9 mouse cellular contexts compared by ENCODE assay signal in genomic region chr6:29444773-29445172, GRCm38 (mm10). TPM values are rescaled to one million over a fixed set of nuclear protein-coding genes. Genes with fewer than 3 reads are reported as not detected.
A peak's percentile ranks its signal among the peaks of the same experiment; 100 is the strongest.
DNase-seq lines count a peak whose midpoint lies in the region; ATAC-seq and TF ChIP-seq lines count a peak whose summit lies in the region.
"Had no signal": no experiment of that assay in that cellular context is flagged by ENCODE, and none has a peak within 500 bp of the region (broad histone marks: within the 10 kb centered on the region; RNA-seq: fewer than 3 reads in every experiment).

No protein-coding gene starts in this region.

- peak; percentile 74 for TF ChIP-seq CTCF in kidney, adult 2 months (conservative IDR thresholded peaks at IDR 0.05; ENCODE audit: insufficient read depth, insufficient read length, low read depth, low read length)

- no peaks in the 10 kb centered on the region for H3K27me3 ChIP-seq in kidney, adult 2 months (replicated peaks; ENCODE audit: control insufficient read depth, insufficient read depth, low read length)
- H3K27me3 ChIP-seq in kidney, embryonic 16.5 days (ENCODE audit: insufficient read depth, low read length), result no peaks in the 10 kb centered on the region

- 70% methylated on average over 11 of the region's 11 CpGs for WGBS in kidney, adult 2 months
- 70% methylated on average over 11 of the region's 11 CpGs for WGBS in kidney, embryonic 16.5 days

- no peak for ATAC-seq in kidney, embryonic 16.5 days (ENCODE audit: low FRiP score, low TSS enrichment)

- H3K9me3 ChIP-seq in kidney, embryonic 16.5 days (ENCODE audit: low read length), result no peaks in the 10 kb centered on the region

- no peak overlapping the region for H3K9ac ChIP-seq in kidney, embryonic 16.5 days (replicated peaks; ENCODE audit: low read length)

- no peaks in the 10 kb centered on the region for H3K4me1 ChIP-seq in kidney, adult 2 months (ENCODE audit: control insufficient read depth, insufficient read depth, low read length)
- no peaks in the 10 kb centered on the region for H3K4me1 ChIP-seq in kidney, embryonic 16.5 days (ENCODE audit: insufficient read depth, low read length)

- no peak overlapping the region for H3K4me2 ChIP-seq in kidney, embryonic 16.5 days (replicated peaks; ENCODE audit: low read depth, low read length)

- no peaks in the 10 kb centered on the region for H3K36me3 ChIP-seq in kidney, adult 2 months (ENCODE audit: control insufficient read depth, insufficient read depth, low read length)
- H3K36me3 ChIP-seq in kidney, embryonic 16.5 days (ENCODE audit: insufficient read depth, low read length), result peaks cover 32% of the 10 kb centered on the region; the same call in 1 of the 2 replicates

- peak; percentile 43 to 74 for DNase-seq in adrenal gland, adult (ENCODE audit: inconsistent age in 2 of 2, low spot score in 1 of 2)
- no peak for DNase-seq in adrenal gland, postnatal 4 days (ENCODE audit: low spot score in 2 of 2)
- peak; percentile 39 for DNase-seq in kidney, adult 2 months
- DNase-seq in adipocyte (ENCODE audit: low spot score), result peak; percentile 48
- peak; percentile 74 for DNase-seq in heart, postnatal 4 days
- DNase-seq in natural killer cell, adult 2 months (ENCODE audit: low spot score in 2 of 2), result peak; percentile 12 to 48
- DNase-seq in ovary, postnatal 14 days (ENCODE audit: low spot score), result no peak

- H3K27ac ChIP-seq in kidney, adult 2 months (ENCODE audit: insufficient read depth, low read depth, low read length), result no peak overlapping the region
- no peak overlapping the region for H3K27ac ChIP-seq in kidney, embryonic 16.5 days (ENCODE audit: low read length)

- TF ChIP-seq POLR2A in kidney, adult 2 months (IDR thresholded peaks at IDR 0.05; ENCODE audit: low read depth, low read length), result no peak

- H3K4me3 ChIP-seq in kidney, adult 2 months (ENCODE audit: insufficient read depth, low read depth, low read length), result no peak overlapping the region
- no peak overlapping the region for H3K4me3 ChIP-seq in kidney, embryonic 16.5 days (ENCODE audit: low read length)

RNA-seq across cellular contexts. Expression of gene Flnc, which starts 11.7 kb away (rescaled TPM):
- total RNA-seq in adrenal gland, postnatal 4 days (2021), result 10 to 100 TPM; 16.5 to 28.3 TPM
- polyA plus RNA-seq in kidney, adult 2 months (2012; rRNA removed), result 0.49 and 2.6 TPM in 2 replicates
- polyA plus RNA-seq in kidney, embryonic 16.5 days (2015; fragmentation: Nextera tagmentation; extraction: Ambion mirVana), result 7.9 and 8.0 TPM in 2 replicates
- 100 to 1,000 TPM; 303 to 309 TPM for total RNA-seq in heart, postnatal 4 days (2021)

RNA-seq across cellular contexts. Expression of gene Atp6v1f, which starts 22.7 kb away (rescaled TPM):
- total RNA-seq in adrenal gland, postnatal 4 days (2021), result 100 to 1,000 TPM; 174 to 181 TPM
- 796 and 827 TPM in 2 replicates for polyA plus RNA-seq in kidney, adult 2 months (2012; rRNA removed)
- polyA plus RNA-seq in kidney, embryonic 16.5 days (2015; fragmentation: Nextera tagmentation; extraction: Ambion mirVana), result 302 and 320 TPM in 2 replicates
- total RNA-seq in heart, postnatal 4 days (2021), result 100 to 1,000 TPM; 110 to 117 TPM

RNA-seq across cellular contexts. Expression of gene Atp6v1fnb, which starts 26.5 kb away (rescaled TPM):
- 1 to 10 TPM in 1 of 2 experiments, under 1 TPM in 1; 0.92 to 1.1 TPM for total RNA-seq in adrenal gland, postnatal 4 days (2021)
- polyA plus RNA-seq in kidney, adult 2 months (2012; rRNA removed), result 0.17 TPM in 1 of 2 replicates, not detected in the other
- polyA plus RNA-seq in kidney, embryonic 16.5 days (2015; fragmentation: Nextera tagmentation; extraction: Ambion mirVana), result 0.30 and 0.37 TPM in 2 replicates
- not detected for total RNA-seq in heart, postnatal 4 days (2021)
- polyA plus RNA-seq: gonadal fat pad, adult 2 months had no signal

RNA-seq across cellular contexts. Expression of gene Ccdc136, which starts 48.7 kb away (rescaled TPM):
- 10 to 100 TPM; 10.0 to 12.6 TPM for total RNA-seq in adrenal gland, postnatal 4 days (2021)
- polyA plus RNA-seq in kidney, adult 2 months (2012; rRNA removed), result 4.0 and 5.6 TPM in 2 replicates
- polyA plus RNA-seq in kidney, embryonic 16.5 days (2015; fragmentation: Nextera tagmentation; extraction: Ambion mirVana), result 20.2 and 23.3 TPM in 2 replicates
- 10 to 100 TPM; 10.6 to 15.8 TPM for total RNA-seq in heart, postnatal 4 days (2021)

RNA-seq across cellular contexts. Expression of gene Opn1sw, which starts 56.5 kb away (rescaled TPM):
- not detected for total RNA-seq in adrenal gland, postnatal 4 days (2021)
- polyA plus RNA-seq in kidney, adult 2 months (2012; rRNA removed), result not detected in 2 replicates
- 0.44 and 0.79 TPM in 2 replicates for polyA plus RNA-seq in kidney, embryonic 16.5 days (2015; fragmentation: Nextera tagmentation; extraction: Ambion mirVana)
- total RNA-seq in heart, postnatal 4 days (2021), result not detected

Comparison
In these comparisons a context has a peak if more than half of its experiments do, and no peak if none do; other contexts are left out.
1. DNase-seq: peak in adrenal gland, adult (2 of 2), kidney, adult 2 months (single experiment), adipocyte (single experiment), heart, postnatal 4 days (single experiment) and natural killer cell, adult 2 months (2 of 2); none in adrenal gland, postnatal 4 days (0 of 2) and ovary, postnatal 14 days (single experiment).
2. RNA of gene Flnc, which starts 11.7 kb away (total RNA-seq): 303 to 309 TPM in heart, postnatal 4 days; 16.5 to 28.3 TPM in adrenal gland, postnatal 4 days; every median in the first group is over 10 times any median in the second.